Mouse (Mus musculus): ENCODE results near the gene Gm20517. TPM values are rescaled to one million over a fixed set of nuclear protein-coding genes. Genes with fewer than 3 reads are reported as not detected.

Gene Gm20517
- polyA plus RNA-seq, 1 experiment = 11.9 TPM

GRCm38 (mm10) chr17:47687409-47688343, 76.3 kb downstream of the Gm20517 start:
- peak overlapping the region; percentile 87 for H3K9ac ChIP-seq (ENCODE audit: low read depth, poor library complexity, severe bottlenecking)
- no peaks in the 10 kb centered on the region; the same call in 1 of the 2 replicates for H3K36me3 ChIP-seq (ENCODE audit: control insufficient read depth, insufficient read depth, low read length, poor library complexity, severe bottlenecking)
- H3K9me3 ChIP-seq (replicated peaks; ENCODE audit: control insufficient read depth, insufficient read depth, low read length, poor library complexity, severe bottlenecking) = no peaks in the 10 kb centered on the region
- H3K4me1 ChIP-seq (ENCODE audit: control insufficient read depth, insufficient read depth, low read length) = peaks cover 1% of the 10 kb centered on the region
- H3K27ac ChIP-seq (ENCODE audit: insufficient read depth, low read length) = no peak overlapping the region
- H3K27me3 ChIP-seq (ENCODE audit: control insufficient read depth, insufficient read depth, low read length, poor library complexity, severe bottlenecking) = no peaks in the 10 kb centered on the region
- H3K4me3 ChIP-seq (ENCODE audit: low read depth, low read length) = peak overlapping the region; percentile 93
- TF ChIP-seq POLR2A (IDR thresholded peaks at IDR 0.05; ENCODE audit: insufficient read depth, low read length) (peak; percentile 72), CTCF (IDR thresholded peaks at IDR 0.05; ENCODE audit: low read depth, low read length) (no peak)

DNA sequence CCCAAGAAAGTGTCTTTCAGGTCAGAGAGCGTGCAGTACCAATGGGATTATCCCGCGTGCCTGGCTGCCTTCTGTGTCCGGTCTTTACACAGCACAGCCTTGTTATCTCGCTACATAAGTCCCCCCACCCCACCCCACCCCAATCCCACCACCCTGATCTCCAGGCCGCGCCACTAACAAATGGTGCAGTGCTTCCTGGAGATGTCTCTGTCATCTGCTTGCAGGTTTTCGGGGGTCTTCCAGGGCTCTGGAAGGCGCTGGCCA, 76.9 kb downstream of the Gm20517 start, which contains the start of gene Tomm6:
Gene Tomm6 (minus strand): TSS at position 43 of the 264 bp plus-strand sequence.
- no peaks in the 10 kb centered on the region for H3K27me3 ChIP-seq (ENCODE audit: control insufficient read depth, insufficient read depth, low read length, poor library complexity, severe bottlenecking)
- no peak for TF ChIP-seq CTCF (IDR thresholded peaks at IDR 0.05; ENCODE audit: low read depth, low read length)
- TF ChIP-seq EP300 (IDR thresholded peaks at IDR 0.05; ENCODE audit: insufficient read depth, low read depth, low read length) = no peak
- no peak for TF ChIP-seq POLR2A (IDR thresholded peaks at IDR 0.05; ENCODE audit: insufficient read depth, low read length)
- no peaks in the 10 kb centered on the region for H3K9me3 ChIP-seq (replicated peaks; ENCODE audit: control insufficient read depth, insufficient read depth, low read length, poor library complexity, severe bottlenecking)
- no peaks in the 10 kb centered on the region; the same call in 1 of the 2 replicates for H3K36me3 ChIP-seq (ENCODE audit: control insufficient read depth, insufficient read depth, low read length, poor library complexity, severe bottlenecking)
- no peak within 1 kb of the TSS for H3K27ac ChIP-seq (ENCODE audit: insufficient read depth, low read length)
- H3K9ac ChIP-seq (ENCODE audit: low read depth, poor library complexity, severe bottlenecking) = peak within 1 kb of the TSS; percentile 87
- peak within 1 kb of the TSS; percentile 93 for H3K4me3 ChIP-seq (ENCODE audit: low read depth, low read length)
- peaks cover 1% of the 10 kb centered on the region for H3K4me1 ChIP-seq (ENCODE audit: control insufficient read depth, insufficient read depth, low read length)

GRCm38 (mm10) chr17:47688608-47689575, 77.5 kb downstream of the Gm20517 start, which contains the start of gene Frs3:
Frs3 (plus strand) TSS chr17:47689030.
- H3K9me3 ChIP-seq (replicated peaks; ENCODE audit: control insufficient read depth, insufficient read depth, low read length, poor library complexity, severe bottlenecking) = no peaks in the 10 kb centered on the region
- H3K27ac ChIP-seq (ENCODE audit: insufficient read depth, low read length) = no peak within 1 kb of the TSS
- H3K4me1 ChIP-seq (ENCODE audit: control insufficient read depth, insufficient read depth, low read length) = peaks cover 1% of the 10 kb centered on the region
- TF ChIP-seq EP300 (IDR thresholded peaks at IDR 0.05; ENCODE audit: insufficient read depth, low read depth, low read length) = no peak
- TF ChIP-seq POLR2A (IDR thresholded peaks at IDR 0.05; ENCODE audit: insufficient read depth, low read length) = no peak
- TF ChIP-seq CTCF (IDR thresholded peaks at IDR 0.05; ENCODE audit: low read depth, low read length) = no peak
- H3K36me3 ChIP-seq (ENCODE audit: control insufficient read depth, insufficient read depth, low read length, poor library complexity, severe bottlenecking) = no peaks in the 10 kb centered on the region; the same call in 1 of the 2 replicates
- peak within 1 kb of the TSS; percentile 93 for H3K4me3 ChIP-seq (ENCODE audit: low read depth, low read length)
- no peaks in the 10 kb centered on the region for H3K27me3 ChIP-seq (ENCODE audit: control insufficient read depth, insufficient read depth, low read length, poor library complexity, severe bottlenecking)
- peak within 1 kb of the TSS; percentile 87 for H3K9ac ChIP-seq (ENCODE audit: low read depth, poor library complexity, severe bottlenecking)

DNA sequence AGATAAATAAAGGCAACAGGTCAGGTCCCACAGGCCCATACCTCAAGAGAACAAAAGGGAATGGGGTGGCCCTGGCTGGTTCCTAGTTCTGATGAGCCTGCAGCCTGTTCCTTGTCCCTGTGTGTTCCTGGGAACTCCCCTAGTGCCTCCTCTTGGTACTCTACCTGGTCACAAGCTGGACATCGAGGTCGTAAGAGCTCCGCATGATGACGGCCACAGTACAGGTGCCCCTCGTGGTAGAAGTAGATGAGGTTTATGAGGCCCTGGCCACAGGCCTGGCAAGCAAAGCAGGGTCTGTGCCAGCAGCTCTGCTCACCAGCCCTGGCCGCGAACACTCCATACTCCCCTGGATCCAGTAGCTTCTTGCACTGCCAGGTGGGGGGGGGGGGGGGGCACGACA, 78.5 kb downstream of the Gm20517 start:
- H3K27me3 ChIP-seq (ENCODE audit: control insufficient read depth, insufficient read depth, low read length, poor library complexity, severe bottlenecking) = no peaks in the 10 kb centered on the region
- H3K27ac ChIP-seq (ENCODE audit: insufficient read depth, low read length) = no peak overlapping the region
- H3K36me3 ChIP-seq (ENCODE audit: control insufficient read depth, insufficient read depth, low read length, poor library complexity, severe bottlenecking) = no peaks in the 10 kb centered on the region; the same call in 1 of the 2 replicates
- H3K4me3 ChIP-seq (ENCODE audit: low read depth, low read length) = no peak overlapping the region
- no peaks in the 10 kb centered on the region for H3K9me3 ChIP-seq (replicated peaks; ENCODE audit: control insufficient read depth, insufficient read depth, low read length, poor library complexity, severe bottlenecking)
- TF ChIP-seq POLR2A (IDR thresholded peaks at IDR 0.05; ENCODE audit: insufficient read depth, low read length) = no peak
- no peak for TF ChIP-seq EP300 (IDR thresholded peaks at IDR 0.05; ENCODE audit: insufficient read depth, low read depth, low read length)
- no peak for TF ChIP-seq CTCF (IDR thresholded peaks at IDR 0.05; ENCODE audit: low read depth, low read length)
- H3K4me1 ChIP-seq (ENCODE audit: control insufficient read depth, insufficient read depth, low read length) = peaks cover 1% of the 10 kb centered on the region
- no peak overlapping the region for H3K9ac ChIP-seq (ENCODE audit: low read depth, poor library complexity, severe bottlenecking)

- no peaks in the 10 kb centered on the region for H3K4me1 ChIP-seq (ENCODE audit: control insufficient read depth, insufficient read depth, low read length)
- H3K9me3 ChIP-seq (replicated peaks; ENCODE audit: control insufficient read depth, insufficient read depth, low read length, poor library complexity, severe bottlenecking) = no peaks in the 10 kb centered on the region
- H3K27ac ChIP-seq (ENCODE audit: insufficient read depth, low read length) = no peak overlapping the region
- H3K4me3 ChIP-seq (ENCODE audit: low read depth, low read length) = no peak overlapping the region
- H3K36me3 ChIP-seq (ENCODE audit: control insufficient read depth, insufficient read depth, low read length, poor library complexity, severe bottlenecking) = no peaks in the 10 kb centered on the region; the same call in 1 of the 2 replicates
- H3K9ac ChIP-seq (ENCODE audit: low read depth, poor library complexity, severe bottlenecking) = no peak overlapping the region
- TF ChIP-seq CTCF (IDR thresholded peaks at IDR 0.05; ENCODE audit: low read depth, low read length) (no peak), EP300 (IDR thresholded peaks at IDR 0.05; ENCODE audit: insufficient read depth, low read depth, low read length) (no peak), POLR2A (IDR thresholded peaks at IDR 0.05; ENCODE audit: insufficient read depth, low read length) (no peak)
- H3K27me3 ChIP-seq (ENCODE audit: control insufficient read depth, insufficient read depth, low read length, poor library complexity, severe bottlenecking) = no peaks in the 10 kb centered on the region
Measured at GRCm38 (mm10) chr17:47691650-47692049, 80.3 kb downstream of the Gm20517 start.
